Mouse (Mus musculus) CD8-positive naive resting alpha-beta T cell, adult 2 months (primary cell): ENCODE measurements around the gene Fgfr4.
A peak's percentile ranks its signal among the peaks of the same experiment; 100 is the strongest.

ENCODE experiments used
- DNase-seq, 2 experiments: peaks; one replicate each; pipeline ENCODE4 v3.0.0; 2022; ENCODE audit warnings: low read depth in 2 of 2, low spot score in 2 of 2

The Fgfr4 gene

DNA sequence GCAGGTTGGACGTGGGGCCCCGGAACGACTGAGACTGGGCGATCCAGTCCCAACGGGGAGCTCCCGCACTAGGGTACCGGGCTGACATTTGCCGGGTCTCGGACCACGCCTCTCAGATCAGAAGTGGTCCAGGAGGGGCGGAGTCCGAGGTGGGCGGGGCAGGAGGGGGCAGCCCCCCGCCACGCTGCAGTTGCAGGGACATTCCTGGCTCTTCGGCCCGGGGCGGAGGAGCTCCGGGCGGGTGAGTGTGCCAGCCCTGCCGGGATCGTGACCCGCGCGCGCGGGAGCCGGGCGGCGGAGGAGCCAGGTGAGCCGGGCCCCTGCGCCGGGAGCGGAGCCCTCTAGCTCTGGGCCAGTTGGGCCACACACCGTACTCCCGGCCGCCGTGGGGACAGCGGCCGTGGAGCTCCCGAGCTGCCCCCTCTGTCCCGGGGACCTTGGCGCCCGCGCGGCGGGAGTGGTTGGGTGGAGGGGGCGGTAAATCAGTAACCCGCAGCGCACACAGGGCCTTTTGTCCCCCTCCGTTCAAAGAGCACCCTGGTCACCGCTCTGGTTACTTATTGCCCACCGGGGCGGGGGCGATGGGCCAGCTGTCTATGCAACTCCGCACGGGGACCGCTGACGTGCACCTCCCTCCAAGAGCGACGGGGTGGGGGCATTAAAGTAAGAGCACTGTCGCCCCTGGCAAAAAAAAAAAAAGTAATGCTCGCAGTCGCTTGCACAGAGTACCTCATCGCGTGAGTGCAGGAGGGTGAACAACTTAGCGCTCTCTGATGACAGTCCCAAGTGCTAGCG is at the start of gene Fgfr4:
Gene Fgfr4 (plus strand): TSS at position 20 of the 795 bp plus-strand sequence.
- DNase-seq: no peak

DNA sequence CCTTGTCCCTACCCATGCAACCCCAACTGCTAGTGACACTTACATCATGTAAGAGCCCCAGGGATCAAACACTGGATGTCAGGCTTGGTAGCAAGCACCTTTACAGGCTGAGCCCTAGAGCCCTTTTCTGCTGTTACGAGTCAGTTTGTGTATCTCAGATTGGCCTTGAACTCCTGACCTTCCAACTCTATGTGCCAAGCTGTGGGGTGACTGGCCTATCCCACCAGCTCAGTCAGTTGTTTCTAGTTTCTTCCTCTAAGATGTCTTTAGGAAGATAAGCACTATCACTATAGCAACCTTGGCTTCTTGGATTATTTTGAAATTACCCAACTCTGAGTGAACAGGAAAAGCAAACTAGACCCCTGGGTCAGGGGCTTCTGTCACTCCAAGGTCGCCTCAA is 49.1 kb upstream of the Fgfr4 start:
- DNase-seq: no peak

DNA sequence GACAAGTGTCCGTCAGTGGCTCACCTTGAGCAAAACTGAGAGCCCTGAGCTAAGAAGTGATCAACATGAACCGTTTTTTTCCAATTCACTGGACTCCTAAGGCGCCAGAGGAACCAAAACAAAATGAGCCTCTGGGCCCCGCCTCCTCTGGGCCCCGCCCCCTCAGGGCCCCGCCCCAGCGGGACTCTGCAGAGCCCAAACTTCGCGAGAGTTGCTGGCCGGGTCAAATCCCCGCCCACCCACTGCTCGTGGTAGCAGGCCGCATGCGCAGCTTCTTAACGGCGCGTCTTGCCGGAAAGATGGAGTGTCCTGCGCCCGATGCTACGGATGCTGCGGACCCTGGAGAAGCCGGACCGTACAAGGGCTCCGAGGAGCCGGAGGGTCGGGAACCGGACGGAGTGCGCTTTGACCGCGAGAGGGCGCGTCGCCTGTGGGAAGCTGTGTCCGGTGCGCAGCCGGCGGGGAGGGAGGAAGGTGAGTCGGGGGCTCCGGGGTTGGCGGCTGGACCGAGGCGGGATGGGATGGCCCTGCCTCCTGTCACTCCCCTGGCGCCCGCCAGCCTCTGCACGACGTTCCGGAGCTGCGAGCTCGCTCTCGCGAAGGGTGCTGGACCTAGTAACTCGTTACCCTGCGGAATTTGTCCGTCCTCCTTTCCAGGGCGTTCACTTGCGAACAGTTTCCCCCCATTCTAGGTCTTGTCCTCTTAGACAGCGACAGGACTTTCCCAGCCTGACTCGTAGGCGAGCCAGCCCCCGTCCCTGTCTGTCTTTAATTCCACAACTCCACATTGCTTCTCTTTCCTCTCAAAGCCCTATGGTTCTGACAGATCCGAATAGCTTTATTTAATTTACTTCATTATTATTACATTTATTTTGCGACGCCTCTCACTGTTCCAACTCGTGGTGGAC is 47.1 kb upstream of the Fgfr4 start, which contains the start of gene Zfp346:
Gene Zfp346 (plus strand): TSS at position 267 of the 908 bp plus-strand sequence.
- peak; percentile 94 to 98 for DNase-seq

DNA sequence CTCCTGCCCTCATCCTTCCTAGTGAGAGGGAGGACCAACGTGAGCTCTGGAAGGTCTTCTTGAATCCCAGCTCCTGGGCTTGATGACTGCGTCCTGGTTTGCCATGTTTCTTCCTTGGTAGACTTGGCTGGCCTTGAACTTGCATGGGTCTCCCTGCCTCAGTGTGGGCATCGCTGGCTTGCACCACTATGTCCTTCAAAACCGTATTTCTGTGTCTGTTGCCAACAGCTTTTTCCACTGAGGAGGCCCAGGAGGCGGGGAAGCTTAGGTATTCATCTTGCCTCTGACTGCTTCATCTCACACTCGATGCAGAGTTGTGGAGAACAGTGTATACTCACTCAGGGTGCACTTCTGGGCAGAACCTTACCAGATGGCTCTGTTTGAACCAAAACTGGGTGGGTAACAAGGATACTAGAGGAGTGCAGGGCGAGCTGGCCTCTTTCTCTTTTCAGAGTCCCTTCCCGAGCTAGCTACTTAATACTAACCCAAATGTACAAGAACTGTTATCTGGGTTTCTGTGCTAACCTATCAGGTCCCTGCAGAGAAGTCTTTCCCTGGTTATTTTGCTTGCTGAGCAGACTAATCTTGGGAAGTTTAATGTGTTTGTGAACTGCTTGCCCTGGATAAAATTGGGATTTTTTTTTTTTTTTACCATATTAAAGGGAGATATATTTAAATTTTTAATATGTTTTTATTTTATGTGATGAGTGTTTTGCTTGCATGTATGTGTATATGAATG is 46.3 kb upstream of the Fgfr4 start:
- no peak for DNase-seq

DNA sequence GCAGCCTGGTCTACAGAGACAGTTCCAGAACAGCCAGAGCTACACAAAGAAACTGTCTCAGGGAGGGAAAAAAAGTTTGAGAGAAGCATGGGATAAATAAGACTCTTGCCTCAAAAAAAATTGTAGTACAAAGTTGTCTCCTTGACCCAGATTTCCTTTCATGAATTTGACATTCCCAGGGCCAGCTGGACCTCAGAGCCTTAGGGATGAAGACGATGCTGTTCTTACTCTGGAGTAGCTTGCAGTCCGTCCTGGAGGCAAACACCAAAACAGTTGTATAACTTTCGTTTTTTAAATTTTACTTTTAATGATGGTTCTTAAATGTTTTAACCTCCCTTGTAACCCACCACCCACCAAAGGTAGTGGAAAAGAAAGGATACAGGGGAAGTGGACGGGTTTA is 45.3 kb upstream of the Fgfr4 start:
- DNase-seq: no peak

DNA sequence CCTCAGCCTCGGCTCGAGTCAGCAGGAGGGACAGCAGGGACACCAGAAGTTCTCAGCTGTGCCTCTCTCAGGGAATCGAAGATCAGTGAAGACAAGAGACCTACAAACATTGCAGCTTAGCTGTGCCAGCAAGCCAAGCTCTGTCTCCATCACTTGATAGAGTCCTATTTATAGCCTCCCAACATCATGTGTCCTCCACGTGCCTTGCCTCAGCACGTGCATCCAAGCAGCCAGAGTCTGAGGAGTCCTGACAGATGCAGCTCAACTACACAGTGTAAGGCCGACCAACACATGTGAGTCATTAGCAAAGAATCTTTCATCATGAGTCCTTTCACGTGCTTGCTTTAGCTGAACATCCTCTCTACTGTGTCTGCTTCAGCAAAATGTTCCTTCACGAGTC is 44.7 kb upstream of the Fgfr4 start:
- no peak for DNase-seq

DNA sequence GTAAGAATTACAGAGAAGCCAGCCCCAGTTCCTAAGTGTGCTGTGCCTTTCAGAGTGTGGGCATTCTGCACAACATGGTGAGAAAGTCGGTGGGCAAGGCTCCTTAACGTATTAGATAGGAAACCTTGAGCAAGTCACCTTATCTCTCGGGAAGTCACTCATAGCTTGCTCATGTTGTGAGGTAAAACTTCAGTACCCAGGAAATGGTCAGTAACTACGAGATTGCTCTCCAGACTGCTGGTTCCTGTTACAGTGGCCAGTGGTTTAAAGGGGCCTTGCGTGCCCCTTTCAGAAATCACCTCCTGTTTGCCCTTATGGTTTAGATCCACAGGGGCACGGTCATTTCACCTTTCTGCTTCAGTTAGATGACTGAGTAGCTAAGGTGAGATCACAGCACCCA is 38.1 kb upstream of the Fgfr4 start:
- no peak for DNase-seq

DNA sequence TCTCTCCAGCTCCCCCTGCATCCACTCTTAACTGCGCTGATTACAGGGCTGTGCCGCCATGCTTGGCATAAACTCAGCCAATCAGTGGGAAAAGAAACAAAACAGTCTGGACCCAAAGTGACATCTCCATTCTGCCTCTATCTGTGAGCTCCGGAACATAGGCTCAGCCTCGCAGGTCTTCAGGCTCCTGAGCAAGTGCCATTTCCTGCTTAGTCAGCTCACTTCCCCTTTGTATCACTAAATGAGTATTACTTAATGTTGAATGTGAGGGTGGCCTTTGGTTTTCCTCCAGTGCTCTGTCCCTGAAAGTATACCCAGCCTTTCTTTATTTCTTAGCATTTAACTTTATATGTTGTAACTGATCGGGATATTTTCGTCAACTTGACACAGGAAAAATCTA is 27.5 kb upstream of the Fgfr4 start:
- no peak for DNase-seq

DNA sequence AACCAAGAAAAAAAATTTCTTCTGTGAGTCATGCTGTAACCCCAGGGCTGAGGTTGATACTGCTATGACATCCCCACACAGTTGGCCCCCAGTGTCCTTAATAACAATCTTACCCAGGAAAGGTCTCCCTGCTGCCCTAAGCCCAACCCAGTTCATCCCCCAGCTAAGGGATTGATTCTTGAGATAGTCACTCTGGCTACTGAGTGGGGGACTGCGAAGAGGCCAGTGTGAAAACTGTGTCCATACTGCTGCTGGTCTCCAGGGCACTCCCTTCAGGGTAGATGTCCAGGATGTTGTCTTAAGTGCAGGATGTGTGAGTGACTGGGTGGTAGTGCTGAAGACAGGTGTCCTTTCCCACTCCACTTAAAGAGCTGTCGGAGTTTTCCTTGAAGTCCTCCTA is 19.0 kb upstream of the Fgfr4 start, which contains the start of gene Gm17617:
Gene Gm17617 (minus strand): TSS at position 101 of the 400 bp plus-strand sequence.
- no peak for DNase-seq

DNA sequence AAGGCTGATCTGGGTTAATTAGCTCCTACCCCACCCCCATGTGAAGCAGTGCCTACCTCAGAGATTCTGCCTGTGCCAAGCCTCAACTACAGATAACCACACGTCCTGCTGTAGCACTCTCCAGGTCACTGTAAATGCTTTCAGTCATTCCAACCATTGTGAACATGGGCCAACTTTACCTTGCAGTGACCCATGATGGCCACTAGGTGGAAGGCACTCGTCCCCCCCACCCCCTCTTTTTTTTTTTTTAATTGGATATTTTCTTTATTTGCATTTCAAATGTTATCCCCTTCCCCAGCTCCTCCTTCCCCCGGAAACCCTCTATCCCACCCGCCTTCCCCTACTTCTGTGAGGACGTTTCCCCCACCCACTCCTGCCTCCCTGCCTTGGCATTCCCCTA is 17.1 kb upstream of the Fgfr4 start:
- no peak for DNase-seq

DNA sequence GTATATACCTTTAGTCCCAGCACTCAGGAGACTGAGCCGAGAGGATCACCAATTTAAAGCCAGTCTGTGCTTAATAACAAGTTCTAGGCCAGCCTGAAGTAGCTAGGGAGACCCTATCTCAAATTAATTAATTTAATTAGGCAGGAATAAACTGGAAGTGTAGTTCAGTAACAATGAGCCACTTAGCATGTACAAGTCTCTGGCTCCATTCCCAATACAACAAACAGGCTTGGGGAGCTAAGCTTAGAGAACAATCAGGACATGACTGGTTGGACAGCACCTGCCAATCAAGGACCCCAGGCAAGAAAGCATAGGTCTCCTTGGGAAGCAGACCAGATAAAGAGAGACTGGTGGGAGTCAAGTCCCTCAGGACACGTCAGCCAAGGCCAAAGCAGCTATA is 12.2 kb upstream of the Fgfr4 start:
- DNase-seq: no peak

DNA sequence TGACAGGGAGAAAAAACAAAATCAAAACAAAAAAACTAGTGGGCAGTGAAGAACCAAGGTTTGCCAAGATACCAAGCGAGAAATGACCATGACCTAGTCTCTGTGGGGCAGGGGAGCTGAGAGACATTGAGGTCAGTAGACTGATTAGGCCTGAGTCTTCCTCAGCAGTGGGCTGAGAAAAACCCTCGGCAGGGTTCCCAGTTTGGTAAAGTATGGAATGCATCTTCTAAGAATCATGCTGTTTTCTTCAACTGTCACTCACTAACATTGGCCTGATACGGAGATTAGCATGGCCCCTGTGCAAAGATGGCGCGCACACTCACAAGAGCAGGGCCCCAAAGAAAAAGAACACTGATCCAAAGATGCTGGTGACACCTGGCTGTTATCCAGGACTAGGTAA is 1.5 kb downstream of the Fgfr4 start:
- DNase-seq: no peak

DNA sequence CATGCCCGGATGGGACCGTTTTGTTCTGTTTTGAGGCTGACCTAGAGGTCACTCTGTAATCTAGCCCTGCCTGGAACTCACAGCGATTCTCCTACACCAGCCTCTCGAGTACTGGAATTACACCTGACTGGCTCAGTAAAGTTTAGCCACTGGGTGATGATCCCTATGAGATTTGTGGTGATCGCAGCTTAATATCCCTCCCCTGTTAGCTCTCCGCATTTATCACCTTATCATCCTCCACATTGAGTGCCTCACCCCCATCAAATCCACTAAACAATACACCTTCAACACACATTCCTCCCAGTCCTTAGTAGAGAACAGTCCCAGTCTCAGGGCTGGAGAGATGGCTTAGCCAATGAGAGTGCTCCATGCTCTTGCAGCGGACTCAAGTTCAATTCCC is 9.9 kb downstream of the Fgfr4 start:
- no peak for DNase-seq

DNA sequence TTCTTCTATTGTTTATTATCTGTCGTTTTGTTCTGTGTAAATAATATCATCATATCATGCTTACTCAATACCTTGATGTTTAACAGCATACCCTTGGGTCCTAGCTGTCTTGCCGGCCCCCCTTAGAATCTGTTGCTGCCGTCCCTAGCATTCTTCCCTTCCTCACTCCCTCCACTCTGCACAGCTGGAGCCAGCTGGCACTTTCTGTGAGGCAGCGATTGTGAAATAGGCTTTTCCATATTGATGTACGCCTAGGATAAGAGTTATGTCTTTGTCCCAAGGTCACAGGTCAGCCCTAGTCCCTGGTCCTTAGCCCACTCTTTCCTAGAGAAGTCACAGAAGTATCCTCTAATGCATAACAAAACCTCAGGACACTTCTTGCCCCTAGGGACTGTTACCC is 11.1 kb downstream of the Fgfr4 start:
- no peak for DNase-seq

DNA sequence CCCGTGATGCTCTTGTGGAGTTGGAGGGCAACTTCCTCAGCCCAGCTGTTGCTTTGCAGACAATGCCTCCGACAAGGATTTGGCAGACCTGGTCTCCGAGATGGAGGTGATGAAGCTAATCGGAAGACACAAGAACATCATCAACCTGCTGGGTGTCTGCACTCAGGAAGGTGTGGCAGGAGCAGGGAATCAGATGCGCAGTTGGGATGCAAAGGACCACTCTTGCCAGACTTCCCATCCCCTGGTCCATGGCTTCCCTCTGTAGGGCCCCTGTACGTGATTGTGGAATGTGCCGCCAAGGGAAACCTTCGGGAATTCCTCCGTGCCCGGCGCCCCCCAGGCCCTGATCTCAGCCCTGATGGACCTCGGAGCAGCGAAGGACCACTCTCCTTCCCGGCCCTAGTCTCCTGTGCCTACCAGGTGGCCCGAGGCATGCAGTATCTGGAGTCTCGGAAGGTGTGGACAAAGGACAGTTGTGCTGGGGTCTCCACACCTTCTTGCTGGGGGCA is 13.4 kb downstream of the Fgfr4 start:
- no peak for DNase-seq

DNA sequence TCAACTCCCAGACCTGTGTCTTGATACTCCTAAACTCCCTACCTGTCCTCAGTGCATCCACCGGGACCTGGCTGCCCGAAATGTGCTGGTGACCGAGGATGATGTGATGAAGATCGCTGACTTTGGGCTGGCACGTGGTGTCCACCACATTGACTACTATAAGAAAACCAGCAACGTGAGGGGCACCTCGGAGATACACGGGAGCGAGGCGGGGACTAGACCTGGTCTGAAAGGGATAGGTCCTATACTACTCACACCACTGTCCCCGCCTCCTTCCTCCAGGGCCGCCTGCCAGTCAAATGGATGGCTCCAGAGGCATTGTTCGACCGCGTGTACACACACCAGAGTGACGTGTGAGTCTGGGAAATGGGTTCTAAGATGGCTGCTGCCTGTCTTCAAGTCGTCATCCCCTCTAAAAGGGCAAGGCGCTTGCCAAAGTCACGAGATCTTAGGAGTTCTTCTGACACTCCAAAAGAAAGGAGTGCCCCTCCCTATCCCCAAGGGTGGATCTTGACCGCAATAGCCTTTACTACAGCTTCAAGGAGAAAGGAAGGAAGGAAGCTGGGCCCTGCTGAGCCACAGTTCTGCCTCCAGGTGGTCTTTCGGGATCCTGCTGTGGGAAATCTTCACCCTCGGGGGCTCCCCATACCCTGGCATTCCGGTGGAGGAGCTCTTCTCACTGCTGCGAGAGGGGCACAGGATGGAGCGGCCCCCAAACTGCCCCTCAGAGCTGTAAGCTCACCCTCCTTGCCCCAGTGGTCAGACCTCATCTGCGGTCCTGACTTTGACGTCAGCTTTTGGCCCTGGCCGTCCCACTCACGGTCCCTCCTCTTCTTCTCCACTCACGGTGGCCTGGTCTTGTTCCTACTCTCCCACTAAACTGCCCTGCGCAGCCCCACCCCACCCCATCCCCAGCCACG is 14.6 kb downstream of the Fgfr4 start:
- DNase-seq: no peak

DNA sequence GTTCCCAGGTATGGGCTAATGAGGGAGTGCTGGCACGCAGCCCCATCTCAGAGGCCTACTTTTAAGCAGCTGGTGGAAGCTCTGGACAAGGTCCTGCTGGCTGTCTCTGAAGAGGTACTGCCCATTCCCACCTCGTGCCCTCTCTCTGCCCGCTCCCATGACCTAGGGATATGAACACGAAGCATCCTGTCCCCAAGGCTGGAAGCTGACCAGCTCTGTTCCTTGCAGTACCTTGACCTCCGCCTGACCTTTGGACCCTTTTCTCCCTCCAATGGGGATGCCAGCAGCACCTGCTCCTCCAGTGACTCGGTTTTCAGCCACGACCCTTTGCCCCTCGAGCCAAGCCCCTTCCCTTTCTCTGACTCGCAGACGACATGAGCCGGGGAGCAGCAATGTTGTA is 15.4 kb downstream of the Fgfr4 start:
- DNase-seq: no peak

DNA sequence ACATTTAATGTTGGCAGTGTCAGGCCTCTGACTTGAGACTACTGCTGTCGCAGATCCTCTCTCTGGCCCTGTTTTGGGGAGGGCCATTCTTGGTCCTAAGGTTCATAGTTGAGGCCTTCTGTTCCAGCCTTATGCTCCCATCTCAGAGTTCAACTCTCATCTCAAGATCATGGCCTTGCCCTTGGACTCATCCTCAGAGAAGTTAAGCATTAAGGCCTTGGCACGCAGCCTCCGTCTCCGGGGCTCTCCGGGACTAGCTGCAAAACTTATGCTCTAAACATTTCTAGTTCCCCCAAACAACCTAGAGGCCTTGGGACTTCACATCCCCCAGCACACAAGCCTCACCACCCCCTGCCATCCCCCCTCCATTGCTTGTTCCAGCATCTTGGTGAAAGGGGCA is 15.8 kb downstream of the Fgfr4 start:
- no peak for DNase-seq

DNA sequence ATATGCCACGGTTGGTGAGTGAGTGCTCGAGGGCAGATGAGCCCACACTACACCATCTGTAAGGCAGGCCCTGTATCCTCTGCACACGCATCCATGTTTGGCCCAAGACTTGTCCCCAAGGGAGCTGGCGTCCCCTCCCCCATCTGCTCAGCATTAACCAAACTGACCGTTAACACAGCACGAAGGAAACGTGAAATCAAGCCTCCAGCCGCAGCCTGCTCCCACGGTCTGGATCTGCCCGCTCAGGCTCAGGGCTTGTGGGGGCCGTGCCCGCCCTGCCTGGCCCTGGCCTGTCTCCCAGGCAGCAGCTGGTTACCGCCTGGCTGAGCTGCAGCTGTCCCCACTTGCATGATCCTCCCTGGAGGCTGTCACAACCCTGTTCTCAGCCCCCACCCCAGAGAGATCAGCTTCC is 16.5 kb downstream of the Fgfr4 start:
- no peak for DNase-seq
